Mouse (Mus musculus) ES-E14 (cell line): ENCODE measurements around the gene Sumf1.

ENCODE experiments used
- HCFC1 ChIP-seq: IDR thresholded peaks from 2 replicates; pipeline ENCODE4 v1.6.1; 2012; ENCODE audit warnings: low read length, inconsistent platforms, borderline replicate concordance; ENCODE audit not compliant: insufficient read depth
- MAFK ChIP-seq: IDR thresholded peaks from 2 replicates; pipeline ENCODE4 v1.6.1; 2014; ENCODE audit warnings: mild to moderate bottlenecking, low read depth, low read length, inconsistent platforms; ENCODE audit not compliant: insufficient read depth
- ZC3H11A ChIP-seq: IDR thresholded peaks from 2 replicates; pipeline ENCODE4 v1.6.1; 2012; ENCODE audit warnings: low read depth, mild to moderate bottlenecking, inconsistent platforms, low read length, borderline replicate concordance

GRCm38 (mm10) chr6:108204322-108204721, 18.9 kb upstream of the Sumf1 start:
- TF ChIP-seq MAFK (no peak), HCFC1 (no peak), ZC3H11A (no peak)
